8 mouse cellular contexts compared by ENCODE assay signal in genomic region chr11:100396886-100397599, GRCm38 (mm10). TPM values are rescaled to one million over a fixed set of nuclear protein-coding genes. Genes with fewer than 3 reads are reported as not detected.
A peak's percentile ranks its signal among the peaks of the same experiment; 100 is the strongest.
DNase-seq lines count a peak whose midpoint lies in the region; ATAC-seq and TF ChIP-seq lines count a peak whose summit lies in the region.

No protein-coding gene starts in this region.

- H3K4me2 ChIP-seq in forebrain, embryonic 11.5 days (ENCODE audit: low read depth, low read length, severe bottlenecking): peak overlapping the region; percentile 70
- H3K4me2 ChIP-seq in hindbrain, embryonic 15.5 days: peak overlapping the region; percentile 77
- H3K4me2 ChIP-seq in liver, embryonic 11.5 days: peak overlapping the region; percentile 73

- H3K79me3 ChIP-seq in C2C12 (ENCODE audit: low read depth): peaks cover 36% of the 10 kb centered on the region

- WGBS in forebrain, embryonic 11.5 days: 3% methylated on average over 42 of the region's 42 CpGs
- WGBS in hindbrain, embryonic 15.5 days: 3% methylated on average over 37 of the region's 42 CpGs
- 3% methylated on average over 42 of the region's 42 CpGs for WGBS in liver, embryonic 11.5 days

- no peak overlapping the region; the same call in 1 of the 2 replicates for H3K27ac ChIP-seq in forebrain, embryonic 11.5 days (ENCODE audit: low read depth, low read length)
- peak overlapping the region; percentile 77 for H3K27ac ChIP-seq in hindbrain, embryonic 15.5 days (replicated peaks)
- H3K27ac ChIP-seq in liver, embryonic 11.5 days (ENCODE audit: low read depth, low read length): peak overlapping the region; percentile 70; the same call in 1 of the 2 replicates

- H3K4me1 ChIP-seq in forebrain, embryonic 11.5 days (replicated peaks; ENCODE audit: control insufficient read depth, insufficient read depth, low read length): peaks cover 3% of the 10 kb centered on the region; the same call in 1 of the 2 replicates
- H3K4me1 ChIP-seq in hindbrain, embryonic 15.5 days (replicated peaks): peaks cover 47% of the 10 kb centered on the region
- H3K4me1 ChIP-seq in liver, embryonic 11.5 days (replicated peaks; ENCODE audit: control insufficient read depth, insufficient read depth, low read length): peaks cover 21% of the 10 kb centered on the region

- H3K4me3 ChIP-seq in C2C12 (ENCODE audit: insufficient read depth, poor library complexity, severe bottlenecking): peak overlapping the region; percentile 68
- peak overlapping the region; percentile 55 for H3K4me3 ChIP-seq in forebrain, embryonic 11.5 days (ENCODE audit: low read depth, low read length)
- H3K4me3 ChIP-seq in hindbrain, embryonic 15.5 days: peak overlapping the region; percentile 63
- peak overlapping the region; percentile 71 for H3K4me3 ChIP-seq in liver, embryonic 11.5 days (ENCODE audit: low read depth, low read length)

- peak; percentile 44 for TF ChIP-seq CTCF in C2C12 (IDR thresholded peaks at IDR 0.05; ENCODE audit: control insufficient read depth, insufficient read depth, insufficient read length)

- peak overlapping the region; percentile 76 for H3ac ChIP-seq in C2C12 (ENCODE audit: control insufficient read depth, insufficient read length, low read depth)

- H3K27me3 ChIP-seq in C2C12 (ENCODE audit: control insufficient read depth, insufficient read depth, insufficient read length): no peaks in the 10 kb centered on the region
- peaks cover 19% of the 10 kb centered on the region for H3K27me3 ChIP-seq in forebrain, embryonic 11.5 days (ENCODE audit: control insufficient read depth, insufficient read depth, low read length)
- no peaks in the 10 kb centered on the region for H3K27me3 ChIP-seq in hindbrain, embryonic 15.5 days
- no peaks in the 10 kb centered on the region for H3K27me3 ChIP-seq in liver, embryonic 11.5 days (replicated peaks; ENCODE audit: control insufficient read depth, insufficient read depth, low read length)

- ATAC-seq in forebrain, embryonic 11.5 days (replicated peaks; ENCODE audit: low FRiP score): no peak; the same call in 1 of the 2 replicates
- peak; percentile 13 for ATAC-seq in hindbrain, embryonic 15.5 days (ENCODE audit: low FRiP score, low read depth)
- ATAC-seq in liver, embryonic 11.5 days (replicated peaks; ENCODE audit: low FRiP score): peak; percentile 39
- no peak for ATAC-seq in inflammation-experienced regulatory T-cells, adult 6 months

- H3K9ac ChIP-seq in forebrain, embryonic 11.5 days (ENCODE audit: low read length): peak overlapping the region; percentile 66
- H3K9ac ChIP-seq in hindbrain, embryonic 15.5 days: peak overlapping the region; percentile 72
- peak overlapping the region; percentile 69 for H3K9ac ChIP-seq in liver, embryonic 11.5 days (ENCODE audit: low read depth, low read length)

- H3K9me3 ChIP-seq in forebrain, embryonic 11.5 days (ENCODE audit: control insufficient read depth, low read length): no peaks in the 10 kb centered on the region
- H3K9me3 ChIP-seq in hindbrain, embryonic 15.5 days: no peaks in the 10 kb centered on the region
- no peaks in the 10 kb centered on the region for H3K9me3 ChIP-seq in liver, embryonic 11.5 days (ENCODE audit: control insufficient read depth, low read length)

- H3K36me3 ChIP-seq in C2C12 (ENCODE audit: control insufficient read depth, insufficient read depth): no peaks in the 10 kb centered on the region
- H3K36me3 ChIP-seq in forebrain, embryonic 11.5 days (ENCODE audit: control insufficient read depth, insufficient read depth, low read length): no peaks in the 10 kb centered on the region
- no peaks in the 10 kb centered on the region for H3K36me3 ChIP-seq in hindbrain, embryonic 15.5 days
- H3K36me3 ChIP-seq in liver, embryonic 11.5 days (ENCODE audit: control insufficient read depth, insufficient read depth, low read length): no peaks in the 10 kb centered on the region; the same call in 1 of the 2 replicates

- H3K79me2 ChIP-seq in C2C12 (ENCODE audit: control insufficient read depth, insufficient read depth): peaks cover 53% of the 10 kb centered on the region

- peak; percentile 76 for DNase-seq in R1 (ENCODE audit: low read depth, low spot score)
- DNase-seq in forebrain, embryonic 11.5 days (ENCODE audit: low spot score): no peak
- peak; percentile 55 for DNase-seq in liver, embryonic 11.5 days (ENCODE audit: low spot score)
- DNase-seq in neural tube, embryonic 10.5 days (ENCODE audit: extremely low spot score, low spot score): peak; percentile 45
- DNase-seq in ovary, postnatal 36 days (ENCODE audit: low spot score): no peak

TF ChIP-seq in C2C12, 6 proteins besides CTCF, POLR2A, EP300 and RAD21:
- TF ChIP-seq MYOG (IDR thresholded peaks at IDR 0.05; ENCODE audit: control insufficient read depth, extremely low read depth, insufficient read length): no peak
- no peak for TF ChIP-seq MAX (IDR thresholded peaks at IDR 0.05)
- TF ChIP-seq CEBPB (IDR thresholded peaks at IDR 0.05; ENCODE audit: low read depth): no peak
- no peak for TF ChIP-seq MYOD1 (IDR thresholded peaks at IDR 0.05; ENCODE audit: control insufficient read depth, insufficient read length, low read depth)
- TF ChIP-seq USF1 (IDR thresholded peaks at IDR 0.05; ENCODE audit: low read depth): no peak
- no peak for TF ChIP-seq FOSL1 (IDR thresholded peaks at IDR 0.05; ENCODE audit: insufficient read depth, low read length, poor library complexity, severe bottlenecking)
TF ChIP-seq in C2C12: peak in this region for 0.

RNA-seq across cellular contexts. Expression of gene Jup, which starts 0.5 kb away (rescaled TPM):
- polyA plus RNA-seq in C2C12 (2012; fragmentation: generic; extraction: Trizol): 127 TPM
- polyA plus RNA-seq in forebrain, embryonic 11.5 days (2014; fragmentation: Nextera tagmentation; extraction: Ambion mirVana): 33.3 and 35.5 TPM in 2 replicates
- polyA plus RNA-seq in hindbrain, embryonic 15.5 days (2015; fragmentation: Nextera tagmentation; extraction: Ambion mirVana): 73.2 and 78.1 TPM in 2 replicates
- polyA plus RNA-seq in liver, embryonic 11.5 days (2014; fragmentation: Nextera tagmentation; extraction: Ambion mirVana): 38.8 and 41.6 TPM in 2 replicates
- polyA plus RNA-seq in inflammation-experienced regulatory T-cells, adult 6 months (2017; shearing (Covaris generic)): 1 to 10 TPM in 1 of 3 experiments, under 1 TPM in 1, not detected in 1; 0.36 to 1.4 TPM

RNA-seq across cellular contexts. Expression of gene P3h4, which starts 17.6 kb away (rescaled TPM):
- polyA plus RNA-seq in C2C12 (2012; fragmentation: generic; extraction: Trizol): 185 TPM
- polyA plus RNA-seq in forebrain, embryonic 11.5 days (2014; fragmentation: Nextera tagmentation; extraction: Ambion mirVana): 17.8 and 18.9 TPM in 2 replicates
- 21.2 and 25.5 TPM in 2 replicates for polyA plus RNA-seq in hindbrain, embryonic 15.5 days (2015; fragmentation: Nextera tagmentation; extraction: Ambion mirVana)
- polyA plus RNA-seq in liver, embryonic 11.5 days (2014; fragmentation: Nextera tagmentation; extraction: Ambion mirVana): 24.5 and 25.8 TPM in 2 replicates
- polyA plus RNA-seq in inflammation-experienced regulatory T-cells, adult 6 months (2017; shearing (Covaris generic)): under 1 TPM in 1 of 3 experiments, not detected in 2; 0.92 TPM

RNA-seq across cellular contexts. Expression of gene Fkbp10, which starts 18.5 kb away (rescaled TPM):
- polyA plus RNA-seq in C2C12 (2012; fragmentation: generic; extraction: Trizol): 250 TPM
- polyA plus RNA-seq in forebrain, embryonic 11.5 days (2014; fragmentation: Nextera tagmentation; extraction: Ambion mirVana): 36.6 and 41.2 TPM in 2 replicates
- polyA plus RNA-seq in hindbrain, embryonic 15.5 days (2015; fragmentation: Nextera tagmentation; extraction: Ambion mirVana): 26.6 and 27.1 TPM in 2 replicates
- 39.9 and 43.2 TPM in 2 replicates for polyA plus RNA-seq in liver, embryonic 11.5 days (2014; fragmentation: Nextera tagmentation; extraction: Ambion mirVana)
- 1 to 10 TPM in 1 of 3 experiments, not detected in 2; 2.9 TPM for polyA plus RNA-seq in inflammation-experienced regulatory T-cells, adult 6 months (2017; shearing (Covaris generic))

RNA-seq across cellular contexts. Expression of gene Hap1, which starts 41.1 kb away (rescaled TPM):
- 1.9 TPM for polyA plus RNA-seq in C2C12 (2012; fragmentation: generic; extraction: Trizol)
- polyA plus RNA-seq in forebrain, embryonic 11.5 days (2014; fragmentation: Nextera tagmentation; extraction: Ambion mirVana): 39.0 and 46.1 TPM in 2 replicates
- polyA plus RNA-seq in hindbrain, embryonic 15.5 days (2015; fragmentation: Nextera tagmentation; extraction: Ambion mirVana): 253 and 256 TPM in 2 replicates
- polyA plus RNA-seq in liver, embryonic 11.5 days (2014; fragmentation: Nextera tagmentation; extraction: Ambion mirVana): 0.82 and 1.5 TPM in 2 replicates
- 1 to 10 TPM in 1 of 3 experiments, under 1 TPM in 2; 0.55 to 1.1 (median 0.70) TPM for polyA plus RNA-seq in inflammation-experienced regulatory T-cells, adult 6 months (2017; shearing (Covaris generic))

RNA-seq across cellular contexts. Expression of gene Nt5c3b, which starts 44.6 kb away (rescaled TPM):
- polyA plus RNA-seq in C2C12 (2012; fragmentation: generic; extraction: Trizol): 83.4 TPM
- 104 and 115 TPM in 2 replicates for polyA plus RNA-seq in forebrain, embryonic 11.5 days (2014; fragmentation: Nextera tagmentation; extraction: Ambion mirVana)
- 112 and 114 TPM in 2 replicates for polyA plus RNA-seq in hindbrain, embryonic 15.5 days (2015; fragmentation: Nextera tagmentation; extraction: Ambion mirVana)
- polyA plus RNA-seq in liver, embryonic 11.5 days (2014; fragmentation: Nextera tagmentation; extraction: Ambion mirVana): 70.4 and 74.0 TPM in 2 replicates
- polyA plus RNA-seq in inflammation-experienced regulatory T-cells, adult 6 months (2017; shearing (Covaris generic)): 100 to 1,000 TPM; 124 to 134 (median 127) TPM

Comparison
In these comparisons a context has a peak if more than half of its experiments do, and no peak if none do; other contexts are left out.
1. DNase-seq: peak in R1 (single experiment), liver, embryonic 11.5 days (single experiment) and neural tube, embryonic 10.5 days (single experiment); none in forebrain, embryonic 11.5 days (single experiment) and ovary, postnatal 36 days (single experiment).
2. ATAC-seq: peak in hindbrain, embryonic 15.5 days (single experiment) and liver, embryonic 11.5 days (single experiment); none in forebrain, embryonic 11.5 days (single experiment) and inflammation-experienced regulatory T-cells, adult 6 months (single experiment).
3. RNA of gene Jup, which starts 0.5 kb away (polyA plus RNA-seq): 127 TPM in C2C12 (single experiment), 73.2 to 78.1 TPM in hindbrain, embryonic 15.5 days, 38.8 to 41.6 TPM in liver, embryonic 11.5 days and 33.3 to 35.5 TPM in forebrain, embryonic 11.5 days; 0.36 to 1.4 TPM in inflammation-experienced regulatory T-cells, adult 6 months; every median in the first group is over 10 times any median in the second.
4. Peak in every context shown above with its lines, with median percentiles within 50 percentile points of each other: H3K4me3 ChIP-seq, H3K4me2 ChIP-seq and H3K9ac ChIP-seq.